Mouse (Mus musculus) intestine, postnatal 0 days (tissue): ENCODE measurements around the gene Mycbp2. TPM values are rescaled to one million over a fixed set of nuclear protein-coding genes. Genes with fewer than 3 reads are reported as not detected.

Experiments used
- ATAC-seq: fragments of 200-750 bp; cut with Nextera tagmentation; 2 replicates; pipeline ENCODE4 v1.8.0; 2017; ENCODE audit warnings: mild to moderate bottlenecking, moderate TSS enrichment, moderate library complexity
- H3K27ac ChIP-seq: fragments of 300-500 bp; sonication (generic); 2 replicates; pipeline ENCODE4 v1.5.1; 2014; ENCODE audit warnings: mild to moderate bottlenecking, low read depth, low read length, moderate library complexity
- H3K27me3 ChIP-seq: fragments of 300-500 bp; sonication (generic); replicated peaks from 2 replicates; pipeline ENCODE4 v1.6.1; 2014; ENCODE audit warnings: low read length, mixed read lengths; ENCODE audit not compliant: control insufficient read depth, insufficient read depth
- H3K36me3 ChIP-seq: fragments of 300-500 bp; sonication (generic); 2 replicates; pipeline ENCODE4 v1.6.1; 2014; ENCODE audit warnings: mild to moderate bottlenecking, moderate library complexity; ENCODE audit not compliant: control insufficient read depth, insufficient read depth
- H3K4me1 ChIP-seq: fragments of 300-500 bp; sonication (generic); replicated peaks from 2 replicates; pipeline ENCODE4 v1.6.1; 2014; ENCODE audit warnings: antibody characterized with exemption, low read length, mixed read lengths; ENCODE audit not compliant: control insufficient read depth, insufficient read depth
- H3K4me2 ChIP-seq: fragments of 300-500 bp; sonication (generic); replicated peaks from 2 replicates; pipeline ENCODE4 v1.6.1; 2014; ENCODE audit warnings: low read depth, mild to moderate bottlenecking, moderate library complexity
- H3K4me3 ChIP-seq: fragments of 300-500 bp; sonication (generic); 2 replicates; pipeline ENCODE4 v1.5.1; 2014; ENCODE audit warnings: low read depth, low read length
- H3K9ac ChIP-seq: fragments of 300-500 bp; sonication (generic); 2 replicates; pipeline ENCODE4 v1.6.1; 2014; ENCODE audit warnings: mild to moderate bottlenecking, low read depth, low read length
- H3K9me3 ChIP-seq: fragments of 300-500 bp; sonication (generic); 2 replicates; pipeline ENCODE4 v1.6.1; 2016; ENCODE audit warnings: mixed run types; ENCODE audit not compliant: control insufficient read depth
- CTCF ChIP-seq: sonication (generic); IDR thresholded peaks from 2 replicates; pipeline ENCODE4 v1.5.1; 2016; ENCODE audit warnings: low read depth, mild to moderate bottlenecking, control low read depth, antibody characterized with exemption, moderate library complexity
- WGBS: fragments of 180-500 bp; shearing (Covaris S2); extraction: QIAGEN DNeasy Blood & Tissue Kit; methylation state at CpG from one replicate; pipeline ENCODE4 v1.1.7; 2014; 5-methylcytosine and 5-hydroxymethylcytosine counted together
- polyA plus RNA-seq: library from polyadenylated mRNA; unstranded; fragments of >200 nt; fragmentation: Nextera tagmentation; extraction: Ambion mirVana; gene quantifications from 2 replicates; pipeline ENCODE4 v1.2.1, GENCODE M21; 2015

Mycbp2 gene
- polyA plus RNA-seq, 1 experiment from 2014 or later, result 12.4 TPM

- ATAC-seq, result no peak
- Histone ChIP-seq H3K4me2 (no peak overlapping the region), H3K4me3 (no peak overlapping the region), H3K36me3 (peaks cover 13% of the 10 kb centered on the region), H3K4me1 (no peaks in the 10 kb centered on the region), H3K27me3 (no peaks in the 10 kb centered on the region), H3K9ac (no peak overlapping the region), H3K9me3 (no peaks in the 10 kb centered on the region), H3K27ac (no peak overlapping the region)
- WGBS, result 92% methylated on average over 6 of the region's 6 CpGs
- TF ChIP-seq CTCF, result no peak
Measured at GRCm38 (mm10) chr14:103234770-103235169, 111.8 kb downstream of the Mycbp2 start.

GRCm38 (mm10) chr14:103233640-103234593 is 112.7 kb downstream of the Mycbp2 start:
- H3K9me3 ChIP-seq, result no peaks in the 10 kb centered on the region
- WGBS, result 72% methylated on average over 12 of the region's 12 CpGs
- H3K27ac ChIP-seq, result no peak overlapping the region
- no peak overlapping the region for H3K9ac ChIP-seq
- H3K4me2 ChIP-seq, result no peak overlapping the region
- H3K27me3 ChIP-seq, result no peaks in the 10 kb centered on the region
- H3K4me1 ChIP-seq, result no peaks in the 10 kb centered on the region
- TF ChIP-seq CTCF, result no peak
- peaks cover 13% of the 10 kb centered on the region for H3K36me3 ChIP-seq
- H3K4me3 ChIP-seq, result no peak overlapping the region
- no peak for ATAC-seq

DNA sequence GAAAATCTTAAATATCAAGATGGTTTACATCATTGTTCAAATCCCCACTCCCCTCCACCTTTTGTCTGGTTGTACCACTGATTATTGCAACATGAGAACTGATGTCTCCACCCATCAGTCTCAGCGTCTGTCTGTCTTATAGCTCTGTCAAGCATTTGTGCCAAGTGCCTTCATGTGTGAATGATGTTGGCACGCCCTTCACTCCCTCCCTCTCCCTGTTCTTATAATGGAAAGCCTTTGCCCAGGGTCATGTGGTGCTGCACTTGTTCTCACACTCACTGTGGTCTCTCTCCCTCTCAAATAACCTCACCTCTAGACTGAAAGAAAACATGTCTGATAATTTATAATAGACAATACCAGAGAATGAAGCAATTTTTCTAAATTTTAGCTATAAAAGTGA is 124.3 kb downstream of the Mycbp2 start:
- no peaks in the 10 kb centered on the region for H3K27me3 ChIP-seq
- H3K4me3 ChIP-seq, result no peak overlapping the region
- no peak for ATAC-seq
- H3K27ac ChIP-seq, result no peak overlapping the region
- H3K4me1 ChIP-seq, result no peaks in the 10 kb centered on the region
- TF ChIP-seq CTCF, result no peak
- no peak overlapping the region for H3K4me2 ChIP-seq
- H3K36me3 ChIP-seq, result peaks cover 33% of the 10 kb centered on the region
- 84% methylated on average over 2 of the region's 2 CpGs for WGBS
- H3K9ac ChIP-seq, result no peak overlapping the region
- H3K9me3 ChIP-seq, result no peaks in the 10 kb centered on the region

- no peak for ATAC-seq
- TF ChIP-seq CTCF, result no peak
- Histone ChIP-seq H3K27me3 (no peaks in the 10 kb centered on the region), H3K36me3 (peaks cover 33% of the 10 kb centered on the region), H3K4me1 (no peaks in the 10 kb centered on the region), H3K4me3 (no peak overlapping the region), H3K9me3 (no peaks in the 10 kb centered on the region), H3K9ac (no peak overlapping the region), H3K27ac (no peak overlapping the region), H3K4me2 (no peak overlapping the region)
- WGBS, result 90% methylated on average over 3 of the region's 3 CpGs
Measured at GRCm38 (mm10) chr14:103221751-103222150, 124.9 kb downstream of the Mycbp2 start.

DNA sequence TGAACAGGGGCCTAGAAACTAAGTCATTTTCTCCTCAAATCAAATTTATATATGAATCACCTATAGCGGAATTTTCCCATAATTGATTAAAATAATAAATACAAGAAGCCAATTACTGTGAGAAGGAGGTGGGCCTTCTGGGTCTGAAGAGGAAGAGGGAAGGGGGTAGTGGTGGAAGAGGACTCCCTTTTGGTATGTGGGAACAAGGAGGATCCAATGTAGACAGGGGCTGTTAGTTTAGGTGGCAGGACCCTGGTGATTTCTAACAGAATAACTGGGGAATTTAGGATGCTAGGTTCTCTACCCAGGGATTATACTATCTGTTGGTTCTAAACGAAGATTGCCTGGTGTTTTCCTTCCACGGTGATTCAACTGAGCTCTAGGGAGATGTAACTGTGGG is 130.3 kb downstream of the Mycbp2 start:
- H3K27ac ChIP-seq, result no peak overlapping the region
- 80% methylated on average over 3 of the region's 3 CpGs for WGBS

GRCm38 (mm10) chr14:103186658-103187057 is 160.0 kb downstream of the Mycbp2 start:
- TF ChIP-seq CTCF, result no peak
- peaks cover 32% of the 10 kb centered on the region for H3K36me3 ChIP-seq
- H3K9ac ChIP-seq, result no peak overlapping the region
- no peaks in the 10 kb centered on the region for H3K9me3 ChIP-seq
- no peaks in the 10 kb centered on the region for H3K4me1 ChIP-seq
- 82% methylated on average over 3 of the region's 3 CpGs for WGBS
- H3K27ac ChIP-seq, result no peak overlapping the region
- H3K27me3 ChIP-seq, result no peaks in the 10 kb centered on the region
- H3K4me2 ChIP-seq, result no peak overlapping the region
- no peak overlapping the region for H3K4me3 ChIP-seq
- ATAC-seq, result no peak

More for the DNA sequence above, 130.3 kb downstream of the Mycbp2 start:
- Histone ChIP-seq H3K9me3 (no peaks in the 10 kb centered on the region), H3K27me3 (no peaks in the 10 kb centered on the region), H3K4me3 (no peak overlapping the region), H3K36me3 (peaks cover 36% of the 10 kb centered on the region), H3K9ac (no peak overlapping the region), H3K4me1 (no peaks in the 10 kb centered on the region), H3K4me2 (no peak overlapping the region)
- ATAC-seq, result no peak
- no peak for TF ChIP-seq CTCF
